Mouse (Mus musculus) liver, adult 2 months (tissue): Measurements from ENCODE around the gene Rpl6. TPM values are rescaled to one million over a fixed set of nuclear protein-coding genes. Genes with fewer than 3 reads are reported as not detected.

Source experiments
- DNase-seq: peaks from one replicate; pipeline ENCODE4 v3.0.0-alpha.2; 2011; ENCODE audit warnings: low read depth, low spot score; ENCODE audit errors: extremely low read depth
- H3K27ac ChIP-seq: fragments of 200-500 bp; replicated peaks from 2 replicates; pipeline ENCODE4 v1.5.1; 2012; ENCODE audit warnings: low read depth, mild to moderate bottlenecking, control low read depth, inconsistent platforms, low read length; ENCODE audit not compliant: insufficient read depth
- H3K27me3 ChIP-seq: fragments of 200-500 bp; 2 replicates; pipeline ENCODE4 v1.6.1; 2012; ENCODE audit warnings: mild to moderate bottlenecking, moderate library complexity, low read length, inconsistent platforms; ENCODE audit not compliant: control insufficient read depth, insufficient read depth
- H3K36me3 ChIP-seq: fragments of 200-500 bp; 2 replicates; pipeline ENCODE4 v1.6.1; 2012; ENCODE audit warnings: low read length, inconsistent platforms; ENCODE audit not compliant: control insufficient read depth, insufficient read depth
- H3K4me1 ChIP-seq: fragments of 200-500 bp; 2 replicates; pipeline ENCODE4 v1.6.1; 2011; ENCODE audit warnings: low read length; ENCODE audit not compliant: control insufficient read depth, insufficient read depth
- H3K4me3 ChIP-seq: fragments of 200-500 bp; 2 replicates; pipeline ENCODE4 v1.5.1; 2011; ENCODE audit warnings: low read depth, mild to moderate bottlenecking, control low read depth, low read length, moderate library complexity; ENCODE audit not compliant: insufficient read depth
- H3K79me2 ChIP-seq: fragments of 200-500 bp; 2 replicates; pipeline ENCODE4 v1.6.1; 2012; ENCODE audit warnings: inconsistent platforms, mild to moderate bottlenecking, low read length, moderate library complexity; ENCODE audit not compliant: control insufficient read depth, insufficient read depth
- H3K9ac ChIP-seq: fragments of 200-500 bp; 2 replicates; pipeline ENCODE4 v1.6.1; 2012; ENCODE audit warnings: low read depth, mild to moderate bottlenecking, control low read depth, inconsistent platforms, low read length
- CTCF ChIP-seq: fragments of 200-500 bp; IDR thresholded peaks from 2 replicates; pipeline ENCODE4 v1.5.1; 2011; ENCODE audit warnings: low read depth, low read length, control low read depth
- POLR2A ChIP-seq: fragments of 200-500 bp; IDR thresholded peaks from 2 replicates; pipeline ENCODE4 v1.6.1; 2011; ENCODE audit warnings: low read length, control low read depth; ENCODE audit not compliant: insufficient read depth; ENCODE audit errors: extremely low read depth
- WGBS: fragments of 180-500 bp; shearing (Covaris S2); methylation state at CpG from one replicate; pipeline ENCODE4 v1.1.7; 2018; 5-methylcytosine and 5-hydroxymethylcytosine counted together
- polyA plus RNA-seq: library from polyadenylated mRNA; depleted of rRNA; stranded (reverse); fragments of >200 nt; gene quantifications from 2 replicates; pipeline ENCODE4 v1.2.3, GENCODE M21; 2012; rRNA removed
- total RNA-seq: library from RNA; depleted of rRNA; stranded (reverse); fragments of >200 nt; gene quantifications from 2 replicates; pipeline ENCODE4 v1.2.3, GENCODE M21; 2014; rRNA removed

The Rpl6 gene
- total and polyA plus RNA-seq, 2 experiments, result 135 to 146 TPM

- peaks cover 17% of the 10 kb centered on the region for H3K79me2 ChIP-seq
- DNase-seq, result no peak
- no peaks in the 10 kb centered on the region for H3K27me3 ChIP-seq
- no peak for TF ChIP-seq CTCF
- H3K27ac ChIP-seq, result no peak overlapping the region
- WGBS, result 87% methylated on average over 3 of the region's 3 CpGs
- H3K4me1 ChIP-seq, result peaks cover 3% of the 10 kb centered on the region
- H3K36me3 ChIP-seq, result no peaks in the 10 kb centered on the region
- H3K9ac ChIP-seq, result no peak overlapping the region
- H3K4me3 ChIP-seq, result no peak overlapping the region
These were observed 44.6 kb downstream of the Rpl6 start for GRCm38 (mm10) chr5:121248766-121249394.

GRCm38 (mm10) chr5:121249693-121250092 is 45.4 kb downstream of the Rpl6 start:
- Histone ChIP-seq H3K4me3 (no peak overlapping the region), H3K9ac (no peak overlapping the region), H3K36me3 (no peaks in the 10 kb centered on the region; the same call in 1 of the 2 replicates), H3K27me3 (no peaks in the 10 kb centered on the region), H3K79me2 (peaks cover 17% of the 10 kb centered on the region), H3K4me1 (peaks cover 3% of the 10 kb centered on the region), H3K27ac (no peak overlapping the region)
- WGBS, result 78% methylated on average over 3 of the region's 3 CpGs
- TF ChIP-seq POLR2A, result no peak
- TF ChIP-seq CTCF, result no peak
- no peak for DNase-seq

- no peaks in the 10 kb centered on the region; the same call in 1 of the 2 replicates for H3K36me3 ChIP-seq
- H3K27me3 ChIP-seq, result no peaks in the 10 kb centered on the region
- no peak overlapping the region for H3K27ac ChIP-seq
- TF ChIP-seq CTCF (no peak), POLR2A (no peak)
- no peak overlapping the region for H3K4me3 ChIP-seq
- 19% methylated on average over 8 of the region's 8 CpGs for WGBS
- peaks cover 13% of the 10 kb centered on the region; the same call in 1 of the 2 replicates for H3K79me2 ChIP-seq
- H3K4me1 ChIP-seq, result peaks cover 3% of the 10 kb centered on the region
- peak; percentile 68 for DNase-seq
- no peak overlapping the region for H3K9ac ChIP-seq
These were observed 47.5 kb downstream of the Rpl6 start for GRCm38 (mm10) chr5:121251813-121252212.

GRCm38 (mm10) chr5:121253816-121254497 is 49.7 kb downstream of the Rpl6 start:
- Histone ChIP-seq H3K27ac (no peak overlapping the region), H3K4me1 (peaks cover 3% of the 10 kb centered on the region), H3K79me2 (peaks cover 2% of the 10 kb centered on the region; the same call in 1 of the 2 replicates), H3K36me3 (no peaks in the 10 kb centered on the region; the same call in 1 of the 2 replicates), H3K4me3 (no peak overlapping the region), H3K9ac (no peak overlapping the region), H3K27me3 (no peaks in the 10 kb centered on the region)
- TF ChIP-seq CTCF, result no peak
- TF ChIP-seq POLR2A, result no peak
- no peak for DNase-seq
- WGBS, result 94% methylated on average over 18 of the region's 18 CpGs

- peaks cover 3% of the 10 kb centered on the region for H3K4me1 ChIP-seq
- DNase-seq, result no peak
- 87% methylated on average over 7 of the region's 7 CpGs for WGBS
- H3K79me2 ChIP-seq, result no peaks in the 10 kb centered on the region; the same call in 1 of the 2 replicates
- TF ChIP-seq CTCF, result no peak
- TF ChIP-seq POLR2A, result no peak
- H3K27me3 ChIP-seq, result no peaks in the 10 kb centered on the region
- H3K36me3 ChIP-seq, result no peaks in the 10 kb centered on the region; the same call in 1 of the 2 replicates
- H3K27ac ChIP-seq, result no peak overlapping the region
- H3K4me3 ChIP-seq, result no peak overlapping the region
- no peak overlapping the region for H3K9ac ChIP-seq
These were observed 50.7 kb downstream of the Rpl6 start for GRCm38 (mm10) chr5:121254977-121255376.

Other genes with a start within 250 kb of the Rpl6 start
- 0.07 TPM in 1 of 2 replicates, not detected in the other for gene Rph3a, start 194.4 kb upstream of the Rpl6 start, total RNA-seq
- not detected in 2 replicates for gene Rph3a, start 194.4 kb upstream of the Rpl6 start, polyA plus RNA-seq
- 23.1 and 30.3 TPM in 2 replicates for gene Ptpn11, start 13.1 kb upstream of the Rpl6 start, total RNA-seq
- 15.6 and 17.0 TPM in 2 replicates for gene Ptpn11, start 13.1 kb upstream of the Rpl6 start, polyA plus RNA-seq
- 9.7 and 10.0 TPM in 2 replicates for gene Hectd4, start 15.7 kb downstream of the Rpl6 start, total RNA-seq
- gene Hectd4, start 15.7 kb downstream of the Rpl6 start, polyA plus RNA-seq, result 5.5 and 7.6 TPM in 2 replicates
- gene Trafd1, start 181.2 kb downstream of the Rpl6 start, total RNA-seq, result 49.5 and 53.7 TPM in 2 replicates
- gene Trafd1, start 181.2 kb downstream of the Rpl6 start, polyA plus RNA-seq, result 53.2 and 67.0 TPM in 2 replicates
- 8.6 and 8.9 TPM in 2 replicates for gene Naa25, start 193.5 kb downstream of the Rpl6 start, total RNA-seq
- gene Naa25, start 193.5 kb downstream of the Rpl6 start, polyA plus RNA-seq, result 5.8 and 7.6 TPM in 2 replicates
- not detected in 2 replicates for gene Tmem116, start 247.4 kb downstream of the Rpl6 start, total RNA-seq
- 0.20 and 0.21 TPM in 2 replicates for gene Tmem116, start 247.4 kb downstream of the Rpl6 start, polyA plus RNA-seq
- 21.9 and 30.0 TPM in 2 replicates for gene Erp29, start 248.0 kb downstream of the Rpl6 start, total RNA-seq
- gene Erp29, start 248.0 kb downstream of the Rpl6 start, polyA plus RNA-seq, result 21.5 and 27.1 TPM in 2 replicates